Mouse (Mus musculus) MEL (cell line): ENCODE measurements around the gene Slc25a18. TPM values are rescaled to one million over a fixed set of nuclear protein-coding genes. Genes with fewer than 3 reads are reported as not detected.

Source experiments
- DNase-seq: peaks from one replicate; pipeline ENCODE4 v3.0.0; 2011; ENCODE audit warnings: low read depth, low spot score
- H3K27ac ChIP-seq: 2 replicates; pipeline ENCODE4 v1.5.1; 2012; ENCODE audit warnings: low read depth, mild to moderate bottlenecking, control low read depth, low read length, moderate library complexity; ENCODE audit not compliant: control insufficient read depth
- H3K27me3 ChIP-seq, 2 experiments: fragments of 150-350 bp in 1 of 2; sonication (generic) in 1 of 2; 2 replicates each; pipeline ENCODE4 v1.6.1; 2012; ENCODE audit warnings: low read length in 2 of 2, mild to moderate bottlenecking in 2 of 2, improper control_type of control experiment in 1 of 2, moderate library complexity in 1 of 2; ENCODE audit not compliant: insufficient read depth in 2 of 2, control insufficient read depth in 1 of 2
- H3K36me3 ChIP-seq, 2 experiments: 2 replicates each; pipeline ENCODE4 v1.6.1; 2012 to 2014; ENCODE audit warnings: low read length in 2 of 2, improper control_type of control experiment in 1 of 2, inconsistent platforms in 1 of 2, mild to moderate bottlenecking in 1 of 2; ENCODE audit not compliant: insufficient read depth in 2 of 2, control insufficient read depth in 1 of 2
- H3K4me1 ChIP-seq, 2 experiments: fragments of 150-350 bp in 1 of 2; sonication (generic) in 1 of 2; 2 replicates each; pipeline ENCODE4 v1.6.1; 2012; ENCODE audit warnings: low read length in 2 of 2, improper control_type of control experiment in 1 of 2, mild to moderate bottlenecking in 1 of 2; ENCODE audit not compliant: insufficient read depth in 2 of 2, control insufficient read depth in 1 of 2
- H3K4me3 ChIP-seq, 2 experiments: fragments of 150-350 bp in 1 of 2; sonication (generic) in 1 of 2; 2 replicates each; pipeline ENCODE4 v1.5.1; 2012; ENCODE audit warnings: low read depth in 2 of 2, low read length in 2 of 2, mild to moderate bottlenecking in 2 of 2, moderate library complexity in 2 of 2, control low read depth in 1 of 2, improper control_type of control experiment in 1 of 2; ENCODE audit not compliant: control insufficient read depth in 1 of 2, insufficient read depth in 1 of 2
- H3K79me2 ChIP-seq: 2 replicates; pipeline ENCODE4 v1.6.1; 2012; ENCODE audit warnings: mild to moderate bottlenecking, low read length, moderate library complexity; ENCODE audit not compliant: control insufficient read depth, poor library complexity, insufficient read depth
- H3K9ac ChIP-seq: 2 replicates; pipeline ENCODE4 v1.6.1; 2012; ENCODE audit warnings: low read depth, mild to moderate bottlenecking, control low read depth, low read length, moderate library complexity; ENCODE audit not compliant: control insufficient read depth, poor library complexity, severe bottlenecking
- H3K9me3 ChIP-seq: fragments of 150-350 bp; sonication (generic); replicated peaks from 2 replicates; pipeline ENCODE4 v1.6.1; 2012; ENCODE audit warnings: mild to moderate bottlenecking, low read length, improper control_type of control experiment, moderate library complexity; ENCODE audit not compliant: insufficient read depth
- BHLHE40 ChIP-seq: IDR thresholded peaks from 2 replicates; pipeline ENCODE4 v1.6.1; 2012; ENCODE audit warnings: low read depth, mild to moderate bottlenecking, inconsistent platforms, low read length, improper control_type of control experiment, borderline replicate concordance
- CHD1 ChIP-seq: IDR thresholded peaks from 2 replicates; pipeline ENCODE4 v1.6.1; 2012; ENCODE audit warnings: low read depth, mild to moderate bottlenecking, inconsistent platforms, low read length, improper control_type of control experiment
- ELF1 ChIP-seq: IDR thresholded peaks from 2 replicates; pipeline ENCODE4 v1.6.1; 2014; ENCODE audit warnings: low read depth, mild to moderate bottlenecking, inconsistent platforms, low read length, improper control_type of control experiment, moderate library complexity
- EP300 ChIP-seq, 2 experiments: IDR thresholded peaks; 2 replicates each; pipeline ENCODE4 v1.6.1; 2011; ENCODE audit warnings: improper control_type of control experiment in 2 of 2, low read length in 2 of 2, low read depth in 1 of 2, mild to moderate bottlenecking in 1 of 2
- ETS1 ChIP-seq: IDR thresholded peaks from 2 replicates; pipeline ENCODE4 v1.6.1; 2012; ENCODE audit warnings: low read depth, mild to moderate bottlenecking, inconsistent platforms, low read length, improper control_type of control experiment, moderate library complexity
- GABPA ChIP-seq: IDR thresholded peaks from 2 replicates; pipeline ENCODE4 v1.6.1; 2012; ENCODE audit warnings: low read depth, mild to moderate bottlenecking, inconsistent platforms, low read length, improper control_type of control experiment, moderate library complexity
- JUND ChIP-seq: IDR thresholded peaks from 2 replicates; pipeline ENCODE4 v1.6.1; 2011; ENCODE audit warnings: low read depth, mild to moderate bottlenecking, improper control_type of control experiment, low read length
- KAT2A ChIP-seq: conservative IDR thresholded peaks from 2 replicates; pipeline ENCODE4 v1.6.1; 2012; ENCODE audit warnings: low read depth, low read length, improper control_type of control experiment, inconsistent platforms
- MAFK ChIP-seq: IDR thresholded peaks from 2 replicates; pipeline ENCODE4 v1.6.1; 2011; ENCODE audit warnings: low read depth, mild to moderate bottlenecking, low read length, improper control_type of control experiment, borderline replicate concordance
- MAX ChIP-seq: IDR thresholded peaks from 2 replicates; pipeline ENCODE4 v1.6.1; 2011; ENCODE audit warnings: low read length, improper control_type of control experiment
- MAZ ChIP-seq: IDR thresholded peaks from 2 replicates; pipeline ENCODE4 v1.6.1; 2012; ENCODE audit warnings: low read depth, mild to moderate bottlenecking, inconsistent platforms, low read length, improper control_type of control experiment
- MXI1 ChIP-seq: IDR thresholded peaks from 2 replicates; pipeline ENCODE4 v1.6.1; 2011; ENCODE audit warnings: mild to moderate bottlenecking, low read depth, low read length, improper control_type of control experiment
- MYB ChIP-seq: IDR thresholded peaks from 2 replicates; pipeline ENCODE4 v1.6.1; 2011; ENCODE audit warnings: mild to moderate bottlenecking, low read depth, low read length, improper control_type of control experiment
- MYC ChIP-seq: IDR thresholded peaks from 2 replicates; pipeline ENCODE4 v1.6.1; 2011; ENCODE audit warnings: low read depth, mild to moderate bottlenecking, low read length, improper control_type of control experiment, moderate library complexity
- NRF1 ChIP-seq: IDR thresholded peaks from 2 replicates; pipeline ENCODE4 v1.6.1; 2014; ENCODE audit warnings: low read depth, mild to moderate bottlenecking, inconsistent platforms, low read length, improper control_type of control experiment, moderate library complexity; ENCODE audit not compliant: poor library complexity, insufficient read depth, severe bottlenecking
- POLR2A ChIP-seq, 2 experiments: IDR thresholded peaks; 2 replicates each; pipeline ENCODE4 v1.6.1; 2011 to 2012; ENCODE audit warnings: low read length in 2 of 2, mild to moderate bottlenecking in 2 of 2, control low read depth in 1 of 2, improper control_type of control experiment in 1 of 2, low read depth in 1 of 2, moderate library complexity in 1 of 2; ENCODE audit not compliant: control insufficient read depth in 1 of 2, insufficient read depth in 1 of 2, poor library complexity in 1 of 2
- POLR2AphosphoS5 ChIP-seq: IDR thresholded peaks from 2 replicates; pipeline ENCODE4 v1.6.1; 2012; ENCODE audit warnings: low read depth, borderline replicate concordance, mild to moderate bottlenecking, inconsistent platforms, low read length, moderate library complexity, mixed read lengths
- RAD21 ChIP-seq: IDR thresholded peaks from 2 replicates; pipeline ENCODE4 v1.6.1; 2011; ENCODE audit warnings: mild to moderate bottlenecking, low read depth, low read length, improper control_type of control experiment
- SIN3A ChIP-seq: IDR thresholded peaks from 2 replicates; pipeline ENCODE4 v1.6.1; 2012; ENCODE audit warnings: low read length, improper control_type of control experiment, inconsistent platforms
- TAL1 ChIP-seq: IDR thresholded peaks from 2 replicates; pipeline ENCODE4 v1.6.1; 2012; ENCODE audit warnings: mild to moderate bottlenecking, inconsistent platforms, low read length, moderate library complexity, mixed read lengths
- TBP ChIP-seq: IDR thresholded peaks from 2 replicates; pipeline ENCODE4 v1.8.0; 2011; ENCODE audit warnings: low read depth, low read length, improper control_type of control experiment
- UBTF ChIP-seq: IDR thresholded peaks from 2 replicates; pipeline ENCODE4 v1.6.1; 2012; ENCODE audit warnings: low read depth, mild to moderate bottlenecking, inconsistent platforms, low read length, improper control_type of control experiment, moderate library complexity, borderline replicate concordance; ENCODE audit not compliant: insufficient read depth
- ZKSCAN1 ChIP-seq: IDR thresholded peaks from 2 replicates; pipeline ENCODE4 v1.6.1; 2012; ENCODE audit warnings: low read depth, mild to moderate bottlenecking, inconsistent platforms, low read length, improper control_type of control experiment, moderate library complexity
- ZNF384 ChIP-seq: IDR thresholded peaks from 2 replicates; pipeline ENCODE4 v1.6.1; 2012; ENCODE audit warnings: low read depth, mild to moderate bottlenecking, inconsistent platforms, low read length, improper control_type of control experiment
- polyA plus RNA-seq, 2 experiments: library from polyadenylated mRNA; stranded (reverse) in 1 of 2; unstranded in 1 of 2; fragments of >175 nt in 1 of 2; fragments of >200 nt in 1 of 2; gene quantifications; 2 replicates each; pipeline versions ENCODE4 v1.2.1 to v1.2.4; 2012; ENCODE audit warnings: low replicate concordance in 2 of 2, low read depth in 1 of 2; ENCODE audit not compliant: insufficient read length in 2 of 2, insufficient read depth in 1 of 2, missing spikeins in 1 of 2
- total RNA-seq: library from RNA; depleted of rRNA; stranded (reverse); fragments of 300-350 nt; gene quantifications from 2 replicates; pipeline ENCODE4 v1.2.3, GENCODE M21; 2012

Gene Slc25a18
- total and polyA plus RNA-seq, 3 experiments, result 0.12 to 0.57 TPM; not detected in 1

GRCm38 (mm10) chr6:120746416-120746815 lies 27.0 kb upstream of the Slc25a18 start:
- Histone ChIP-seq H3K27ac (no peak overlapping the region), H3K9ac (no peak overlapping the region), H3K9me3 (no peaks in the 10 kb centered on the region), H3K27me3 (no peaks in the 10 kb centered on the region), H3K36me3 (peaks cover 0 to 3% of the 10 kb centered on the region in 2 experiments; a peak in 2 of 4 replicates), H3K4me1 (no peaks in the 10 kb centered on the region), H3K4me3 (no peak overlapping the region), H3K79me2 (no peaks in the 10 kb centered on the region; the same call in 1 of the 2 replicates)
- TF ChIP-seq SIN3A (no peak), GABPA (no peak), CHD1 (no peak), UBTF (no peak), TAL1 (no peak), MAX (no peak), MAZ (no peak), RAD21 (no peak)
- no peak for DNase-seq

- H3K79me2 ChIP-seq, result no peaks in the 10 kb centered on the region
- H3K9me3 ChIP-seq, result no peaks in the 10 kb centered on the region
- H3K27ac ChIP-seq, result no peak overlapping the region
- H3K4me3 ChIP-seq, result no peak overlapping the region
- no peaks in the 10 kb centered on the region for H3K27me3 ChIP-seq
- TF ChIP-seq JUND (no peak), ZNF384 (no peak), NRF1 (no peak), ETS1 (no peak), MXI1 (no peak), MYB (no peak), BHLHE40 (no peak), UBTF (no peak), POLR2A (IDR thresholded peaks at IDR 0.05; ENCODE audit: control insufficient read depth in 1 of 2, insufficient read depth in 1 of 2, low read depth in 1 of 2, low read length in 2 of 2, poor library complexity in 1 of 2) (no peak), POLR2AphosphoS5 (no peak), ELF1 (no peak), KAT2A (no peak), MYC (no peak), MAFK (no peak), EP300 (IDR thresholded peaks at IDR 0.05; ENCODE audit: low read depth in 1 of 2, low read length in 2 of 2) (no peak), TBP (no peak), ZKSCAN1 (no peak), RAD21 (no peak)
- no peaks in the 10 kb centered on the region for H3K4me1 ChIP-seq
- H3K36me3 ChIP-seq, result peaks cover 0 to 3% of the 10 kb centered on the region in 2 experiments; a peak in 1 of 4 replicates
- no peak for DNase-seq
- no peak overlapping the region for H3K9ac ChIP-seq
These were observed 12.2 kb upstream of the Slc25a18 start for GRCm38 (mm10) chr6:120761151-120761550.
